Mouse (Mus musculus) megakaryocyte, adult 5-6 weeks (primary cell): ENCODE measurements at regions not wholly inside any gene's neighbourhood (a gene's known extent, or its start where the extent isn't known, plus 50 kb on each side); places are given as distances from the start of the nearest gene placed in this dataset.

Experiments used
- ATAC-seq: 2 replicates; pipeline ENCODE4 v1.8.0; 2016; ENCODE audit warnings: mild to moderate bottlenecking, inconsistent platforms; ENCODE audit not compliant: poor library complexity, severe bottlenecking

DNA sequence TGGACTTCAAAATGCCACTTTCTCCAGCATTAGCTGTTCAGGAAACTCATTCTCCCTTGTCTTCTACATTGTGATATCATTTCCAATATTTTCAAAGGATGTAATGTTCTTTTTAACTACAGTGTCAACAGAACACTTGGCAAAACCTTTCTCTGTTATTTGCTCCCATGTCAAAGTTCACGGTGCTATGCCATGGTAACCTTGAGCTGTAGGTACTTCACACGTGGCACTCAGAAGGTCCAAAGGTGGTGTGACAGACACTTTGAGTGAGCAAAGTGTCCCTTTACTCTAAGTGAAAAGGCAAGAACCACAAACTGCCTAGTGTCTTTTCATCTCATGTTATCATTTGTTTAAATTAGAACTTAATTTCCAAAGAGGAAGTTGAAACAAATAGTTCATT is 53.3 kb upstream of the Tram2 start:
- no peak for ATAC-seq

DNA sequence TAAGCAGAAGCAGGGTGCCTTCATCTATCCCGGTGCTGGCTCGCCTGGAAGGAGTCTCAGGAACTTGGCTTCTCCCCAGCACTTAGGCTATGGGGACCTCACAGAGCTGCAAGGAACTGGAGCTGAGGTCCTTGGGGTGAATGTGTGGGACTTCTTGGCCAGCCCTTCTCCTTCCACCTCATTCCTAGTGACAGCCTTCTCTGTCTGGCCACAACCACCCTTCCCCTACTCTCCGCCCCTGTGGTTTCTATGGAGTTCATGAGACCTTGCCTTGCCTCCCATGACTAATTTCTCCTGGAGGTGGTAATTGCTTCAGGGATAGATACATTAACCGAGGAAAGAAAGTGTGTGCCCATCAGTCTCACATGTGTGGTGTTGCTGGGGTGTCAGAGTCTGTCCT is 67.9 kb upstream of the Tram2 start:
- no peak for ATAC-seq

DNA sequence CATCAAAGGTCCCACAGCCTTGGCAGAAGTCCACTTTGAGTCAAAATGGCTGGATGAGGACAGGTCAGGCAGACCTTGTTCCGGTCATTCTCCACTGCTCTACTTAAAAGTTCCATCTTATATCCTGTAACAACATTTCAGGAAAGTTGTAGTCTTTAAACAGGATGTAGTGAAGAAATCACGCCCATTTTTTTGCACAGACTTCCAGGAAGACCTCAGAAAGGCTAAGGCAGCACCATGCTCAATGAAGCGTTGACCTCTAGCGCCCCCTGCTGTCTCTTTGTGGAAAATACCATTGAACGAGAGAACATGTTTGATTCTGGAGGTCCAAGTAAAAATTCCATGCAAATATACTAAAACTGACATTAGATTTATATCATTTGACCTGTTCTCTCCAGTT is 56.6 kb upstream of the Tmem14a start:
- ATAC-seq: peak; percentile 60

DNA sequence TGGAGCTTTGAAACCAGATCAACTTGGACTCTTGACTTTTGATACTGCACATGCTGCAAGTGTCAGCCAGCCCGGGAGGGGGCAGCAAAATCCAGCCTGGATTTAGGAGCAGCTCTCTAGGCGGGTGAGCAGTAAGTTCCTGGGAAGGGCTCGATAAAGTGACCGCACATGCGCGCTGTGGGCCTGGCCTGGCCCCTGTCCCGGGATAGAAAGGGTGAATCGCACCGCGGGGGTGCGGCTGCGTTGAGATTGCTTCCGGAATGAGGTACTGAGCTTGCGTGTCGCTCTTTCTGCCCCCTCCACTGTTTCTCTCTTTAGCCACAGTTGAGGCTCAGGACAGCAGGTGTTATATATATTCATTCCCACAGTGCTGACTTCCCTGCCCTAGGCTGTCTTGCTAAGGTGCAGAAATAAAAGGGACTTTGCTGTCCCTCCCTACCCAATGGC is 52.1 kb upstream of the Tmem14a start:
- peak; percentile 87 for ATAC-seq

DNA sequence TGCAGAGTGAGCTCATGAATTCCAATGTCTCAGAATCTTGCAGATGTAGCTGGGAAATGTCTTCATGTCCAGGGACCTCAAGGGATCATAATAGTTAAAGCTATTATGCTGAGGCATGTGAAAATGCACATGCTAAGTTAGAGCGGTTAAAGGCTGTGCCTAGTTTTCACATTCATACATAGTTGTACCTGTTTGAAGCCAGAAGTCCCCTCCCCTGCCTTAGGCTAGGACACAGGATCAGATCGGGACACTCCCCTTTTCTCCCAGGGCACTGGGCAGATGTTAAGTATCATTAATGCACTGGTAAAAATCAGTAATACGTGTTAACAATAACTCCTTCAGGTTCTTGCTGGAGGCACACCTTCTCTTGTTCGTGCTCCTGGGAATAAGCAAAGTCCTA is 51.6 kb upstream of the Tmem14a start:
- no peak for ATAC-seq
